Mouse (Mus musculus) CH12.LX (cell line): ENCODE results near the gene Psmb11. TPM values are rescaled to one million over a fixed set of nuclear protein-coding genes. Genes with fewer than 3 reads are reported as not detected.

Experiments
- DNase-seq: peaks from one replicate; pipeline ENCODE4 v3.0.0-alpha.2; 2013; ENCODE audit errors: extremely low read depth
- H3K27ac ChIP-seq: 2 replicates; pipeline ENCODE4 v1.5.1; 2012; ENCODE audit warnings: low read depth, mild to moderate bottlenecking, control low read depth, moderate library complexity; ENCODE audit not compliant: insufficient read depth
- H3K27me3 ChIP-seq: replicated peaks from 2 replicates; pipeline ENCODE3; 2012; ENCODE audit warnings: inconsistent platforms
- H3K36me3 ChIP-seq, 2 experiments: replicated peaks in 1 of 2; 2 replicates each; pipeline versions ENCODE3 to v1.6.1; 2012; ENCODE audit warnings: inconsistent platforms in 1 of 2, low read length in 1 of 2, mild to moderate bottlenecking in 1 of 2, mixed read lengths in 1 of 2, moderate library complexity in 1 of 2; ENCODE audit not compliant: control insufficient read depth in 1 of 2, insufficient read depth in 1 of 2
- H3K4me1 ChIP-seq, 2 experiments: 2 replicates each; pipeline ENCODE4 v1.6.1; 2012; ENCODE audit warnings: inconsistent platforms in 1 of 2, moderate library complexity in 1 of 2; ENCODE audit not compliant: insufficient read depth in 2 of 2, control insufficient read depth in 1 of 2
- H3K4me2 ChIP-seq: 2 replicates; pipeline ENCODE4 v1.6.1; 2012; ENCODE audit warnings: low read depth, mild to moderate bottlenecking, control low read depth; ENCODE audit not compliant: poor library complexity, insufficient read depth, severe bottlenecking
- H3K4me3 ChIP-seq, 3 experiments: fragments of 150-350 bp in 1 of 3; sonication (generic) in 1 of 3; replicated peaks in 1 of 3; 2 replicates each; pipeline versions ENCODE3 to v1.5.1; 2011 to 2012; ENCODE audit warnings: low read depth in 2 of 3, low read length in 2 of 3, mild to moderate bottlenecking in 2 of 3, moderate library complexity in 2 of 3, control low read depth in 1 of 3, improper control_type of control experiment in 1 of 3, inconsistent platforms in 1 of 3, mixed read lengths in 1 of 3; ENCODE audit not compliant: poor library complexity in 1 of 3
- H3K79me2 ChIP-seq: replicated peaks from 2 replicates; pipeline ENCODE4 v1.6.1; 2012; ENCODE audit warnings: mild to moderate bottlenecking, moderate library complexity; ENCODE audit not compliant: control insufficient read depth, poor library complexity, insufficient read depth, severe bottlenecking; ENCODE audit errors: extremely low read depth
- H3K9ac ChIP-seq: 2 replicates; pipeline ENCODE4 v1.6.1; 2012; ENCODE audit warnings: low read depth, mild to moderate bottlenecking, control low read depth, moderate library complexity; ENCODE audit not compliant: insufficient read depth
- H3K9me3 ChIP-seq: replicated peaks from 2 replicates; pipeline ENCODE3; 2012; ENCODE audit warnings: low read length, inconsistent platforms, mixed read lengths
- CHD2 ChIP-seq: IDR thresholded peaks from 2 replicates; pipeline ENCODE4 v1.6.1; 2011; ENCODE audit warnings: low read length, improper control_type of control experiment
- ELF1 ChIP-seq: IDR thresholded peaks from 2 replicates; pipeline ENCODE4 v1.6.1; 2014; ENCODE audit warnings: low read depth, mild to moderate bottlenecking, inconsistent platforms, low read length, improper control_type of control experiment
- IRF4 ChIP-seq: IDR thresholded peaks from 2 replicates; pipeline ENCODE4 v1.6.1; 2014; ENCODE audit warnings: low read depth, mild to moderate bottlenecking, inconsistent platforms, low read length, improper control_type of control experiment
- JUN ChIP-seq: IDR thresholded peaks from 2 replicates; pipeline ENCODE4 v1.6.1; 2011; ENCODE audit warnings: low read depth, mild to moderate bottlenecking, low read length, improper control_type of control experiment, moderate library complexity; ENCODE audit not compliant: insufficient read depth
- JUND ChIP-seq: conservative IDR thresholded peaks from 2 replicates; pipeline ENCODE4 v1.6.1; 2011; ENCODE audit warnings: low read depth, low read length, improper control_type of control experiment
- MAFK ChIP-seq: IDR thresholded peaks from 2 replicates; pipeline ENCODE4 v1.6.1; 2011; ENCODE audit warnings: low read length, improper control_type of control experiment; ENCODE audit not compliant: insufficient replicate concordance
- MAX ChIP-seq: IDR thresholded peaks from 2 replicates; pipeline ENCODE4 v1.6.1; 2011; ENCODE audit warnings: low read length, improper control_type of control experiment
- MEF2A ChIP-seq: IDR thresholded peaks from 2 replicates; pipeline ENCODE4 v1.6.1; 2014; ENCODE audit warnings: low read depth, mild to moderate bottlenecking, inconsistent platforms, low read length, improper control_type of control experiment, borderline replicate concordance
- MYC ChIP-seq: IDR thresholded peaks from 2 replicates; pipeline ENCODE4 v1.6.1; 2011; ENCODE audit warnings: low read depth, mild to moderate bottlenecking, improper control_type of control experiment, low read length
- NELFE ChIP-seq: IDR thresholded peaks from 2 replicates; pipeline ENCODE4 v1.6.1; 2011; ENCODE audit warnings: low read depth, low read length, improper control_type of control experiment
- PAX5 ChIP-seq: IDR thresholded peaks from 2 replicates; pipeline ENCODE4 v1.6.1; 2012; ENCODE audit warnings: low read length, inconsistent platforms, mixed read lengths
- POLR2A ChIP-seq: IDR thresholded peaks from 2 replicates; pipeline ENCODE4 v1.6.1; 2011; ENCODE audit warnings: low read depth, mild to moderate bottlenecking, improper control_type of control experiment, low read length
- POLR2AphosphoS2 ChIP-seq: IDR thresholded peaks from 2 replicates; pipeline ENCODE4 v1.6.1; 2011; ENCODE audit warnings: low read depth, low read length, improper control_type of control experiment
- RAD21 ChIP-seq: IDR thresholded peaks from 2 replicates; pipeline ENCODE4 v1.6.1; 2011; ENCODE audit warnings: low read depth, mild to moderate bottlenecking, low read length, improper control_type of control experiment, moderate library complexity
- SMC3 ChIP-seq: IDR thresholded peaks from 2 replicates; pipeline ENCODE4 v1.6.1; 2011; ENCODE audit warnings: low read depth, low read length, improper control_type of control experiment
- USF2 ChIP-seq: conservative IDR thresholded peaks from 2 replicates; pipeline ENCODE4 v1.6.1; 2011; ENCODE audit warnings: low read depth, low read length, improper control_type of control experiment
- ZC3H11A ChIP-seq: IDR thresholded peaks from 2 replicates; pipeline ENCODE4 v1.6.1; 2012; ENCODE audit warnings: low read depth, mild to moderate bottlenecking, inconsistent platforms, low read length, improper control_type of control experiment
- ZKSCAN1 ChIP-seq: IDR thresholded peaks from 2 replicates; pipeline ENCODE4 v1.6.1; 2012; ENCODE audit warnings: low read depth, inconsistent platforms, low read length, improper control_type of control experiment, borderline replicate concordance
- ZMIZ1 ChIP-seq: IDR thresholded peaks from 2 replicates; pipeline ENCODE4 v1.6.1; 2012; ENCODE audit warnings: low read depth, mild to moderate bottlenecking, inconsistent platforms, low read length, improper control_type of control experiment
- ZNF384 ChIP-seq: IDR thresholded peaks from 2 replicates; pipeline ENCODE4 v1.6.1; 2012; ENCODE audit warnings: low read depth, low read length, improper control_type of control experiment, inconsistent platforms
- dilution Hi-C: fragments of 300-500 bp; cut with MboI; formaldehyde crosslinking; loops from 2 replicates; pipeline ENCODE4 v1.14.3; 2020; ENCODE audit warnings: low sequenced_read_pairs; ENCODE audit not compliant: extremely low pct_unique_long_range_greater_than_20kb, extremely low pct_ligation_motif_present
- in situ Hi-C: fragments of 300-500 bp; cut with MboI; formaldehyde crosslinking; loops from 3 replicates; pipeline ENCODE4 v1.14.3; 2019; ENCODE audit warnings: low sequenced_read_pairs, low pct_ligation_motif_present, low pct_unique_long_range_greater_than_20kb, mixed read lengths
- polyA plus RNA-seq: library from polyadenylated mRNA; unstranded; fragments of >175 nt; gene quantifications from 2 replicates; pipeline ENCODE4 v1.2.1, GENCODE M21; 2012; ENCODE audit warnings: low read depth; ENCODE audit not compliant: insufficient read length
- total RNA-seq, 2 experiments: library from RNA; depleted of rRNA; stranded (reverse); fragments of 300-350 nt in 1 of 2; fragments of >200 nt in 1 of 2; gene quantifications; 2 replicates each; pipeline ENCODE4 v1.2.3; 2012 to 2014

Psmb11 gene
- total and polyA plus RNA-seq, 3 experiments: not detected

GRCm38 (mm10) chr14:54603038-54603654 is 18.1 kb upstream of the Psmb11 start (continued):
- TF ChIP-seq IRF4: no peak; the same call in 1 of the 2 replicates
- TF ChIP-seq ZNF384: no peak
- TF ChIP-seq PAX5: no peak
- TF ChIP-seq MEF2A: no peak
- no peak for TF ChIP-seq SMC3
- TF ChIP-seq JUN: no peak
- TF ChIP-seq ELF1: no peak

GRCm38 (mm10) chr14:54603686-54604085 is 17.5 kb upstream of the Psmb11 start:
- Histone ChIP-seq H3K27me3 (no peaks in the 10 kb centered on the region), H3K9me3 (no peaks in the 10 kb centered on the region), H3K4me1 (peaks cover 3 to 16% of the 10 kb centered on the region in 2 experiments; a peak in 3 of 4 replicates), H3K36me3 (no peaks in the 10 kb centered on the region), H3K27ac (no peak overlapping the region), H3K4me3 (peak overlapping the region; percentile 13 to 58 (median 39)), H3K79me2 (no peaks in the 10 kb centered on the region), H3K9ac (peak overlapping the region; percentile 31; the same call in 1 of the 2 replicates), H3K4me2 (peak overlapping the region; percentile 59)
- in situ Hi-C loops (no loop called here), dilution Hi-C loops (no loop called here)
- DNase-seq: no peak
- no peak for TF ChIP-seq ZMIZ1
- TF ChIP-seq NELFE: no peak
- TF ChIP-seq ZC3H11A: no peak
- TF ChIP-seq RAD21: no peak
- TF ChIP-seq MAX: no peak
- TF ChIP-seq POLR2AphosphoS2: no peak
- no peak for TF ChIP-seq USF2
- no peak for TF ChIP-seq MYC
- no peak for TF ChIP-seq POLR2A
- no peak for TF ChIP-seq JUND
- no peak for TF ChIP-seq IRF4
- no peak for TF ChIP-seq MAFK
- TF ChIP-seq ZNF384: no peak
- no peak for TF ChIP-seq ZKSCAN1
- no peak for TF ChIP-seq JUN
- no peak for TF ChIP-seq CHD2
